Mouse (Mus musculus): Measurements from ENCODE around the gene Dcaf4. TPM values are rescaled to one million over a fixed set of nuclear protein-coding genes. Genes with fewer than 3 reads are reported as not detected.

Gene Dcaf4
- polyA plus RNA-seq, 1 experiment from 2014 or later, result 20.6 TPM

GRCm38 (mm10) chr12:83521083-83521482, 817 bp downstream of the Dcaf4 start:
- H3K4me3 ChIP-seq (replicated peaks; ENCODE audit: low read depth, low read length), result peak overlapping the region; percentile 57
- ATAC-seq (replicated peaks; ENCODE audit: low FRiP score, low read depth) (no peak), DNase-seq (ENCODE audit: low spot score) (no peak)
- H3K36me3 ChIP-seq (ENCODE audit: insufficient read depth, low read length), result no peaks in the 10 kb centered on the region
- no peaks in the 10 kb centered on the region for H3K9me3 ChIP-seq (replicated peaks; ENCODE audit: low read length)
- H3K4me2 ChIP-seq (ENCODE audit: low read length), result peak overlapping the region; percentile 56
- no peak overlapping the region for H3K27ac ChIP-seq
- no peaks in the 10 kb centered on the region for H3K4me1 ChIP-seq (replicated peaks; ENCODE audit: insufficient read depth, low read length)
- TF ChIP-seq CTCF (IDR thresholded peaks at IDR 0.05; ENCODE audit: low read depth), result no peak
- no peaks in the 10 kb centered on the region for H3K27me3 ChIP-seq (ENCODE audit: insufficient read depth, low read length)
- 28% methylated on average over 8 of the region's 8 CpGs for WGBS
- peak overlapping the region; percentile 56 for H3K9ac ChIP-seq (ENCODE audit: low read depth, low read length)

- ATAC-seq (replicated peaks; ENCODE audit: low FRiP score, low read depth) (no peak), DNase-seq (ENCODE audit: low spot score) (no peak)
- H3K27me3 ChIP-seq (ENCODE audit: insufficient read depth, low read length), result no peaks in the 10 kb centered on the region
- H3K27ac ChIP-seq, result no peak overlapping the region
- no peak overlapping the region for H3K4me3 ChIP-seq (replicated peaks; ENCODE audit: low read depth, low read length)
- H3K36me3 ChIP-seq (ENCODE audit: insufficient read depth, low read length), result peaks cover 6% of the 10 kb centered on the region; the same call in 1 of the 2 replicates
- no peak overlapping the region for H3K4me2 ChIP-seq (ENCODE audit: low read length)
- no peak for TF ChIP-seq CTCF (IDR thresholded peaks at IDR 0.05; ENCODE audit: low read depth)
- WGBS, result 88% methylated on average over 6 of the region's 6 CpGs
- H3K9ac ChIP-seq (ENCODE audit: low read depth, low read length), result no peak overlapping the region
- H3K9me3 ChIP-seq (replicated peaks; ENCODE audit: low read length), result no peaks in the 10 kb centered on the region
- no peaks in the 10 kb centered on the region for H3K4me1 ChIP-seq (replicated peaks; ENCODE audit: insufficient read depth, low read length)
Measured at GRCm38 (mm10) chr12:83523056-83523455, 2.8 kb downstream of the Dcaf4 start.

DNA sequence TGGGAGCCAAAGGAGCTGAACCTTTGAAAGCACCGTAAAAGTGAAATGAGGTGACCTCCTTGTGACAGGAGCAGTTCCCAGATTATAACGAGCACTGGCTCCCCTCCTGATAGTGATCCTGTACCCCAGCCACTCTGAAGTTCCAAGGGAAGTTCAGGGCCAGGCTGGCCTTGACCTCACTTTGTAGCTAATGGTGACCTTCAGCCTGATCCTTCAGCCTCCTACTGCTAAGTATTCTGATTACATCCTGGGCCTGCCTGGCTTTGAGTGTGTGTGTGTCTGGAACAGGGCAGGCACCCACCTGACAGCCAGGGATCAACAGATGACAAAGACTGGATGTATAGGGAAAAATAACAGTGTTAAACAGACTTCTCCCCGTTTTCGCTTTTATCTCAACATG, 3.6 kb downstream of the Dcaf4 start:
- Histone ChIP-seq H3K27me3 (ENCODE audit: insufficient read depth, low read length) (no peaks in the 10 kb centered on the region), H3K9me3 (replicated peaks; ENCODE audit: low read length) (no peaks in the 10 kb centered on the region), H3K9ac (ENCODE audit: low read depth, low read length) (no peak overlapping the region), H3K4me3 (replicated peaks; ENCODE audit: low read depth, low read length) (no peak overlapping the region), H3K36me3 (ENCODE audit: insufficient read depth, low read length) (peaks cover 6% of the 10 kb centered on the region; the same call in 1 of the 2 replicates), H3K4me1 (replicated peaks; ENCODE audit: insufficient read depth, low read length) (no peaks in the 10 kb centered on the region), H3K27ac (no peak overlapping the region), H3K4me2 (ENCODE audit: low read length) (no peak overlapping the region)
- WGBS, result 62% methylated on average over 4 of the region's 4 CpGs
- no peak for TF ChIP-seq CTCF (IDR thresholded peaks at IDR 0.05; ENCODE audit: low read depth)
- ATAC-seq (replicated peaks; ENCODE audit: low FRiP score, low read depth) (no peak), DNase-seq (ENCODE audit: low spot score) (no peak)

GRCm38 (mm10) chr12:83524329-83524728, 4.1 kb downstream of the Dcaf4 start:
- H3K4me1 ChIP-seq (replicated peaks; ENCODE audit: insufficient read depth, low read length), result no peaks in the 10 kb centered on the region
- no peak for TF ChIP-seq CTCF (IDR thresholded peaks at IDR 0.05; ENCODE audit: low read depth)
- ATAC-seq (replicated peaks; ENCODE audit: low FRiP score, low read depth) (no peak), DNase-seq (ENCODE audit: low spot score) (no peak)
- no peak overlapping the region for H3K9ac ChIP-seq (ENCODE audit: low read depth, low read length)
- peaks cover 6% of the 10 kb centered on the region; the same call in 1 of the 2 replicates for H3K36me3 ChIP-seq (ENCODE audit: insufficient read depth, low read length)
- H3K27ac ChIP-seq, result no peak overlapping the region
- H3K4me2 ChIP-seq (ENCODE audit: low read length), result no peak overlapping the region
- WGBS, result 72% methylated on average over 5 of the region's 5 CpGs
- no peaks in the 10 kb centered on the region for H3K27me3 ChIP-seq (ENCODE audit: insufficient read depth, low read length)
- no peak overlapping the region for H3K4me3 ChIP-seq (replicated peaks; ENCODE audit: low read depth, low read length)
- no peaks in the 10 kb centered on the region for H3K9me3 ChIP-seq (replicated peaks; ENCODE audit: low read length)

DNA sequence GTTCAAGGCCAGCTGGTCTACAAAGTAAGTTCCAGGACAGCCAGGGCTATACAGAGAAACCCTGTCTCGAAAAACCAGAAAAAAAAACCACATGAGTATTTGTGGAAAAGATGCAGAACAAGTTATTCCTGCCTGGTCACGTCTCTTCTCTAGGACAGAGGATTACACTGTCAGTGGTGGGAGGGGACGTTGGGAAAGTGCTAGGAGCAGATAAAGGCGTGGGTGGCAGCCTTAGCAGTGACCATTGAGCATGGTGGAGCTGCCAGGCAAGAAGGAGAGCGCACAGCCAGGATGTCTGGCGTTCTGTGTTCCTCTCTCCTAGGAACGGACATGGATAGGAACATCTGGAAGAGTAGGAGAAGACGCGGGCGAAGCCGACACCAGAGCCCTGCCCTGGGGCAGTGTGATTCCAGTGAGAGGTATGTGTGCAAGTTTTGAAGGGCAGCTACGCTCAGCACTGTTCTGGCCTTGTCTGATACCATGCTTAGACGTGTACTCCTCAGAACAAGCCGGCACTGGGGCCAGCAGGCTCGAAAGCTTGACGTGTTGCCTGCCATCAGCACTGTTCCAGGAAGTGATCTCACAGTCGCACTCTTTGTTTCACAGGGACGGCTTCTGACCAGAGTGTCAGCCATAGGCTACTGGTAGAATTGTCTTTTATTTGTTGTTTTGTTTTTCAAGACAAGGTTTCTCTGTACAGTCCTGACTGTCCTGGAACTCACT, 5.7 kb downstream of the Dcaf4 start:
- WGBS, result 74% methylated on average over 18 of the region's 18 CpGs
- DNase-seq (ENCODE audit: low spot score) (no peak), ATAC-seq (replicated peaks; ENCODE audit: low FRiP score, low read depth) (no peak)
- Histone ChIP-seq H3K27ac (no peak overlapping the region), H3K9ac (ENCODE audit: low read depth, low read length) (no peak overlapping the region), H3K4me1 (replicated peaks; ENCODE audit: insufficient read depth, low read length) (no peaks in the 10 kb centered on the region), H3K36me3 (ENCODE audit: insufficient read depth, low read length) (peaks cover 6% of the 10 kb centered on the region; the same call in 1 of the 2 replicates), H3K4me2 (ENCODE audit: low read length) (no peak overlapping the region), H3K9me3 (replicated peaks; ENCODE audit: low read length) (no peaks in the 10 kb centered on the region), H3K4me3 (replicated peaks; ENCODE audit: low read depth, low read length) (no peak overlapping the region), H3K27me3 (ENCODE audit: insufficient read depth, low read length) (no peaks in the 10 kb centered on the region)
- TF ChIP-seq CTCF (IDR thresholded peaks at IDR 0.05; ENCODE audit: low read depth), result no peak

DNA sequence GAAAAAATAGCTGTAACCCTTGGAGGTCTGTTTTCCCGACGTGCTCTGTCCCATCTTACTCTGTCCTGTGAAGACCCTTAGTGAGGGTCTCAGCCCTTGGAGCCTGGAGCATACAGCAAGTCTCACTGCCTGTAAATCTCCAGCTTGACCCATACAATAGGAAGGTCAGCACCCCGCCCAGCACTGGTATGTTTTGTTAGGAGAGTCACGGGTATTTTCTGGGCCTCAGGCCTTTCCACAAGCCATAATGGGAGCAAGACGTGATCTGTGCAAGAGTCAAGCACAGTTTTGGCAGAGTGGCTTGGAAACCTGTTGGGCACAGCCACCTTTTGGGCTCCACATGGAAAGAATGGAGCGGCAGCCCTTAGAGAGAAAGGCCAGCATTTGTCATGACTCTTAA, 7.5 kb downstream of the Dcaf4 start:
- no peak for ATAC-seq (replicated peaks; ENCODE audit: low FRiP score, low read depth)
- DNase-seq (ENCODE audit: low spot score), result no peak
- Histone ChIP-seq H3K4me1 (replicated peaks; ENCODE audit: insufficient read depth, low read length) (no peaks in the 10 kb centered on the region), H3K27ac (no peak overlapping the region), H3K4me3 (replicated peaks; ENCODE audit: low read depth, low read length) (no peak overlapping the region), H3K9me3 (replicated peaks; ENCODE audit: low read length) (no peaks in the 10 kb centered on the region), H3K36me3 (ENCODE audit: insufficient read depth, low read length) (peaks cover 6% of the 10 kb centered on the region; the same call in 1 of the 2 replicates), H3K27me3 (ENCODE audit: insufficient read depth, low read length) (no peaks in the 10 kb centered on the region), H3K9ac (ENCODE audit: low read depth, low read length) (no peak overlapping the region), H3K4me2 (ENCODE audit: low read length) (no peak overlapping the region)
- no peak for TF ChIP-seq CTCF (IDR thresholded peaks at IDR 0.05; ENCODE audit: low read depth)
- WGBS, result 60% methylated on average over 6 of the region's 6 CpGs

Data from kidney, postnatal 0 days (tissue).